Mouse (Mus musculus) left cerebral cortex, postnatal 10 days (tissue): Measurements from ENCODE around the gene Cdh4. TPM values are rescaled to one million over a fixed set of nuclear protein-coding genes. Genes with fewer than 3 reads are reported as not detected.

Experiments
- DNase-seq, 2 experiments: peaks; one replicate each; pipeline ENCODE4 v3.0.0; 2021 to 2022; ENCODE audit warnings: low spot score in 2 of 2, mixed read lengths in 1 of 2; ENCODE audit errors: extremely low spot score in 1 of 2
- intact Hi-C: fragments of 180-260 bp; cut with DNase I; formaldehyde crosslinking; loops from one replicate; pipeline ENCODE4 v1.15.1; 2025
- total RNA-seq, 2 experiments: library from RNA; stranded (reverse); gene quantifications; 2 replicates each; pipeline ENCODE4 v1.2.3; 2021

Cdh4 gene
- total RNA-seq, 2 experiments from 2014 or later: 36.4 to 41.2 TPM

- intact Hi-C loops: no loop called here
- no peak for DNase-seq
Measured at GRCm38 (mm10) chr2:179790684-179791083, 348.5 kb downstream of the Cdh4 start.

GRCm38 (mm10) chr2:179792426-179793133, 350.3 kb downstream of the Cdh4 start:
- DNase-seq: no peak
- intact Hi-C loops: no loop called here

DNA sequence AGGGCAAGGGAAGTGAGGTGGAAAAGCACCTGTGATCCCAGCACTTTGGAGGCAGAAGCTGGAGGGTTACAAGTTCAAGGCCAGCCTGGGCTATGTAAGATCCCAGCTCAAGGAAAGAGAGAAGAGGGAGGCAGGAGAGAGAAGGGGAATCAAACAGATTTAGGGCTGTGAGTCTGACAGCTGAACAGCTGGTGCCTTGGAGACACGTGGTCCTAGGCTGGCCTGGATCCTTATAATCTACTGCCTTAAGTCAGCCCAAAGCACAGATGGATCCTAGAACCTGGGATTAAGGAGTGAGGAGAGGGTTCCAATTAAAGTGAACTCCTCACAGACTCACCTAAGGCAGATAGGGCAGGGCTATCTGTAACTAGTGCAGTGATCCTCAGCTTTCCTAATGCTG, 352.1 kb downstream of the Cdh4 start:
- no peak for DNase-seq
- intact Hi-C loops: no loop called here

- intact Hi-C loops: no loop called here
Measured at GRCm38 (mm10) chr2:179795452-179795851, 353.2 kb downstream of the Cdh4 start.

GRCm38 (mm10) chr2:179799906-179800532, 357.8 kb downstream of the Cdh4 start:
- intact Hi-C loops: no loop called here
- peak; percentile 65 to 68 for DNase-seq

More at GRCm38 (mm10) chr2:179795452-179795851, 353.2 kb downstream of the Cdh4 start:
- no peak for DNase-seq

GRCm38 (mm10) chr2:179801042-179801441, 358.8 kb downstream of the Cdh4 start:
- intact Hi-C loops: no loop called here
- peak in 1 of 2 experiments; percentile 14 for DNase-seq

DNA sequence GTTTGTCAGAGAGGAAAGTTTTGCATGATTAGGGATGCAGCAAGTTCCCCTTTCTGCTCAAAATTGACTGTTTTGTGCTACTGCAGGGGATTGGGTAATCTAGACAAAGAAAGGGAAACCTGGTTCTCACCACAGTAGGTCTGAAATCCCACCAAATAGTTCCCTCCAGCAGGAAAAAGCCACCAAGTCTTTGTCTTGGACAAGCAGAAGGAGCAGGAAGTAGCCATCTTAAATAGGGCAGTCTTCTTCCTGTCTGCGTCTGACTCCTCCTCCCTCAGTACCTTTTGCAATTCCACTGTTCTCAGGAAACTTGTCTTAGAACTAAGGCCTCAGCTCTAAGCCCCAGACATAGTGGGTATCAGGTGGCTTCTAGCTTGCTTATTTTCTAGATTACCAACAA, 360.2 kb downstream of the Cdh4 start:
- no peak for DNase-seq
- intact Hi-C loops: no loop called here

DNA sequence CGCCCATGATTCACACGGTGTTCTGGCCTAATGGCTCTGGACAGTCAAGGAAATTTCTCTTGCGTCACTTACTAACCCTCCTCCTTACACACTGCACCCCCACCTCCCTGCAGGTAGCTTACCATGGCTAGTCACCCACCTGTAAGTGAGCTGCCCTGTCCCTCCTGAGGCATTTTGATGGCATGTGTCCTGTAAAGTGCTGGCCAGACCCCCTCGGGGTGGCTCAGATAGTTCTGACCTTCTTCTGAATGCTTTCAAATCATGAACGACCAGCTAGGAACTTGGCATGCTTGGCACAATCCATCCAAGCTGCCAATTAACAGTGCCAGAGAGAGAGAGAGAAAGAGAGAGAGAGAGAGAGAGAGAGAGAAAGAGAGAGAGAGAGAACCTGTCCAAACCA, 368.9 kb downstream of the Cdh4 start:
- intact Hi-C loops: no loop called here
- DNase-seq: no peak

DNA sequence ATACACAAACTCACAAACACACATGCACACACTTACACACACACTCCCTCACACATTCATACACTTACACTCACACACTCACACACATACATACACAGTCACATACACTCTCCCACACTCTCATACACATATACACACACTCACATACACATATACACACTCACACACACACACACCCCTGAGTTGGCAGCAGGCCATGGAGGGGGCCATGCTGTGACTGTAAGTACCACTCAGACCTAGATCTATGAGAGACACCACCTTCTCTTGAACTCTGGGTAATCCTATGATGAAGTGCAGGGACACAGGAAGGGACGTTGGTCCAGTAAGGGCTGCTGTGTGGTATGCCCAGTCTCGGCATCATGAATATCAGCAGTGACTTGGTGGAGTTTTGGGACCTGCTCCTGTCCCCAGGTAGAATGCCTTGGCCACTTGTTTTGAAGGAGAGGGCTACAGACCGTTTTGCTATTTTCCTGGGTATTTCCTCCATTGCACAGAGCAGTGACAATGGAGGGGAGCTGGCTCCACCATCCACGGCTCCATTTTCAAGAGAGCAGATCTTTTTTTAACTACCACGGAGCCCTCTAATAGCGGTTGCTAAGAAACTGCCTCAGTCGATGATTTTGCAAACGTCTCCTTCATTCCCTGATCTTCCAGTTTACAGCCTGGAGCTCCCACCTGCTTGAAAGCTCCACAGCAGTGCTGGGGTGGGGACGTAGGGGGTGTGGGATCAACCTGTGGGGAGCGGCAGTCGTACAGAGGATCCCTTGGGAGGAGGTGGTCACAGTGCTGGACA, 371.0 kb downstream of the Cdh4 start:
- DNase-seq: peak; percentile 42 to 52
- intact Hi-C loops: no loop called here

GRCm38 (mm10) chr2:179824776-179825326, 382.6 kb downstream of the Cdh4 start:
- intact Hi-C loops: no loop called here
- peak; percentile 73 to 78 for DNase-seq

DNA sequence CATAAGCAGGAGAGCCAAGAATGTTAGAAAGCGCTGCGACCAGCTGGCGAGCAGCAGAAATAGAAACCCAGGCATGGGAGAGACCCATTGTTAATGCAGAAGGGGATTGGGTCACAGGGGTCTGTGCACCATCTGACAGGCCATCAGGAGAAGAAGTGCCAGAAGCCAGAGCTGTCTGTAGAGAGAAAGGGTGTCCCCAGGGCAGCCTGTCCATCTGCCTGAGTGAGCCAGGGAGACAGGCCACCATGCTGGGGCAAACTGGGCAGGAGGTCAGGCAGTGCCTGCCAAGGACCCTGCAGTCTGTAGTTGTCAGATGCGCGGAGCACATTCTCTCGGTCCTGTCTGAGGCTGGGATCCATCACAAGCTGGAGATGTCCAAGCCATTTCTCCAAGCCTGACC, 386.7 kb downstream of the Cdh4 start:
- no peak for DNase-seq
- intact Hi-C loops: no loop called here

- DNase-seq: no peak
- intact Hi-C loops: no loop called here
Measured at GRCm38 (mm10) chr2:179829972-179830371, 387.7 kb downstream of the Cdh4 start.

- no peak for DNase-seq
- intact Hi-C loops: no loop called here
Measured at GRCm38 (mm10) chr2:179834892-179835291, 392.7 kb downstream of the Cdh4 start.

GRCm38 (mm10) chr2:179835570-179835969, 393.3 kb downstream of the Cdh4 start:
- no peak for DNase-seq
- intact Hi-C loops: no loop called here

DNA sequence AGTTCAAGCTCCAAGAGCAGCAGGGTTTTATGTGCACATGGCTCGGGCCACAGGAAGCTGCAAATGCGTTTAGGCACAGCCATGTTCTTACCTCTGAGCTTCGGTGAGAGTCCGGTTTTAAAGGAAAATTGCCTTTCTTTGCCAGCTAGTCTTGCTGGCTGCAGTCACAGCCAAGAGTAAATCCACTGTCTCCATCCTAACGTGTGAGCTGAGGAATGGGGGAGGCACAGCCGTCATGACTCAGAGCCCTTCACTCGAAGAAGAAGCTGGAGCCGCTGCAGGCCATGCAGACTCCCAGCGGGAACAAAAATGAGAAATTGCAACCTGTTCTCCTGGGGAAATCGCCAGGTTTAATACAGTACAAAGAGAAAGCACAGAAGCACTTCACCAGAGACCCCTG, 395.0 kb downstream of the Cdh4 start:
- no peak for DNase-seq
- intact Hi-C loops: no loop called here

DNA sequence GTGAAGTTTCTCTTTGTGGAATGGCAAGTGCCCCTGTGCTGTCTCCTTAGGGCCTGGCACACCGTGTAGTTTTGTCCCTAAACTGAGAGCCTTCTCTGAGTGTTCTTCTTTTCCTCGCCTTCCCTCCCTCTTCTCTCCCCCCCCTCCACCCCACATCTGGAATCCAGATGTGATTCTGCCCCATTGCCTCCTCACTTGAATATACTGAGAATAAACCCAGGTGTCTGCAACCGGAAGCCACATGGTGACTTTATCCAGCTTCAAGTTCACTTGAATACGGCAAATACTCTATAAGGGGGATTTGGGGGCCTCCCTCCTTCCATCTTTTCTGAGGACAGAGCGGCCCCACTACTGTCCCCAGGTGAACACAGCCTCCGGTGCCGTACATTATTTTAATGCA, 395.8 kb downstream of the Cdh4 start:
- intact Hi-C loops: no loop called here
- no peak for DNase-seq

- DNase-seq: peak in 1 of 2 experiments; percentile 63
- intact Hi-C loops: no loop called here
Measured at GRCm38 (mm10) chr2:179842610-179843389, 400.6 kb downstream of the Cdh4 start.

- no peak for DNase-seq
- intact Hi-C loops: no loop called here
Measured at GRCm38 (mm10) chr2:179849732-179850131, 407.5 kb downstream of the Cdh4 start.

DNA sequence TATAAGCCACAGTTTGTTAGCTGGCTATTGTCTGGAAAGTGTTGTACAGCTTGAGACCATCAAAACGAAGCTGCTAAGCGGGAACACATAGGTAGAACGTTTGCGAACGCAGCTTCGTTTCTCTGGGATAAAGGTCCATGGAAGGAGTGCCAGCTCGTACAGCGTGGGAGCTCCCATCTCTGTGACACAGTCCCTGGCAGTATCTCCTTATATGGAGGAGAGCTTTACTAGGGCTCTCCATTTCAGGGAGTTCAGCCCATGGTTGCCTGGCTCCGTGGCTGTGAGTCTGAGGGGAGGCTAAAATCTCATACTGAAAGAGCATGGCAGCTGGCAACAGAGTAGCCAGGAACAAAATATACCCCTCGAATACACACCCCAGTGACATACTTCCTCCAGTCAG, 409.9 kb downstream of the Cdh4 start:
- no peak for DNase-seq
- intact Hi-C loops: no loop called here
